Mouse (Mus musculus) right cerebral cortex, postnatal 36 days (tissue): ENCODE measurements at regions not wholly inside any gene's neighbourhood (a gene's known extent, or its start where the extent isn't known, plus 50 kb on each side); places are given as distances from the start of the nearest gene placed in this dataset.
A peak's percentile ranks its signal among the peaks of the same experiment; 100 is the strongest.
"Not testable (repeated sequence)": the region's sequence is repeated elsewhere in the genome, so short reads cannot be mapped to it uniquely, and the experiment has no call there.

Experiments used
- DNase-seq, 2 experiments: peaks; one replicate each; pipeline ENCODE4 v3.0.0; 2022; ENCODE audit warnings: low spot score in 2 of 2, mixed read lengths in 1 of 2

DNA sequence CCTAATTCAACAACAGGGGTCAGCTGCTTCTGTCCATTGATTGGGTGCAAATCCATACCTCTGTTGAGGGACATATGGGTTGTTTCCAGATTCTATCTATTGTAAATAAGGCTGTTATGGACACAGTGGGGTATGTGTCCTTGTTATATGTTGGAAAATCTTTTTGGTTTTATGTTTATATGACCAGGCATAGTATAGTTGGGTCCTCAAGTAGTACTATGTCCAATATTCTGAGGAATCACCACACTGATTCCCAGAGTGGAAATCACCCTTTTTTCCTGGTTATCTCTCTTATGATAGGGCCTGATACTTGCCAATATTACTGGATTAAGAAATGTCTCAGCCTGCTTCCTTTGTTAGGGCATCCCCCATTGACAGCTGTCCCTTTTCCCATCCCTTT, 1471.0 kb downstream of the Kcnt2 start:
- no peak for DNase-seq

DNA sequence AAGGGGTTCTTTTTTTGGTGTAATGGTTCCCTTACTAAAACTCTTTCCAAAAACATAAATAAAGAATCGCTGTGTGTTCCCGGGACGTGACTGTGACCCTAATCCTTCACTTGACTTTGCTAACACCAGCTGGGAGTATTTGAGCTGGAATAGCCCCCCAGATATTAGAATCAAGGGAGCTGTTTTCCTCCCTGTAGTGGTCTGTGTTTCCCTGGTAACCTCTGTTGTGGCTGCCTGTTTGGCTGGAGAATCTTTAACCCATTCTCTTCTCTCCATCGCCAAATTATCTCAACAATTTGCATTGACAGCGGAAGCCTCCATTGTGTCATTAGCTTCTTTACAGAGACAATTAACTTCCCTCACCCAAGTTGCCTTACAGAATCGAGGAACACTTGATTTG, 1471.6 kb downstream of the Kcnt2 start:
- no peak for DNase-seq

DNA sequence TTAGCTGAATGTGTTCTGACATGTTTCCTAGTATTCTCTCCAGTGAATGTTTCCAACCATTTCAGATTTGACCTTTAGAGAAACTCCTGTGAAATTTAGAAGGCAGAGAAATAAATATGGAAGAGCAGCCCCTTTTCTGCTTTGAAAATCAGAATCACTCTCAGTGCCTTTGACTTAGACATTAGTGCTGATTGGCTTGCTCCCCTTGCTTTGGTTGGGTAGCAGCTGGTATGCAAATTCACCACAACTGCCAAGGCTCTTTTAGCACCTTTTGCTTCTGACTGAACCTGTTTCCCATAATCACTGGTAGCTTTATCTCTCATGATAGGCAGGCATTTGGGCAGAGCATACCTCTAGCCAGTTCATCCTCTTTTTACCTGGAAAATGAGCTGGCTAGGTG, 1495.3 kb downstream of the Kcnt2 start:
- no peak for DNase-seq

DNA sequence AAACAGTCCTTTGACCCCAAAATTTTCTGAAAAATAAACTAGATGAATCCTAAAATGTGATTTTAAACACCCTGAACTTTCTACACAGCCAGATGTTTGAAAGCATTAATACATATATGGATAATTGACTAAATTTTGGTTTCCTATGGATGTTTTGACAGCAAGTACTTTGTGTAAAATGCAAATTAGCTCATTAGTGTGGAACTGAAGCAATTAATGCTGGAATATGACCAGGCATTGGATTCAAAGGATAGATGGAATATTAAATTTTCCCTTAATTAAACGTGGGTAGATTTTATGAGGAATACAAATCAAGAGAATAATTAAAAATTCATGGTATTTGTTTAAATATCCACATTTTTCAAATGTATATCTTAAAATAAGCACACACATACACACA, 1530.1 kb downstream of the Kcnt2 start:
- no peak for DNase-seq

DNA sequence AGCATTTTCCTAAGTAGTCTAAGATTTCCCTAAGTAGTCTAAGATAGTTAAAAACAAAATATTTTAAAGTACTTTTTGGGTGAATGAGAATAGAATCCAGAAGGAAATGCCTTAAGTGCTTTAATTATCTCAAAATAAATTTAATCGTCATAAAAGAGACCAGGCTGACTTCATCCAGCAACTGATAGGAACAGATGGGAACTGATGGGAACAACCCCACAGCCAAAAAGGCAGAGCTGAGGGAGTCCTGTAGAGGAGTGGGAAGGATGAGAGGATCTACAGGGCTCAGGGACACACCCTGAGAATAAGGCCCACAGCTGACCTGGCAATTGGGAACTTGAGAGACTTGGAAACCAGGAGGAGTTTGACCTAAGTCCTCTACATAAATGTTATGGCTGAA, 1537.4 kb downstream of the Kcnt2 start:
- DNase-seq, result peak in 1 of 2 experiments; percentile 7

DNA sequence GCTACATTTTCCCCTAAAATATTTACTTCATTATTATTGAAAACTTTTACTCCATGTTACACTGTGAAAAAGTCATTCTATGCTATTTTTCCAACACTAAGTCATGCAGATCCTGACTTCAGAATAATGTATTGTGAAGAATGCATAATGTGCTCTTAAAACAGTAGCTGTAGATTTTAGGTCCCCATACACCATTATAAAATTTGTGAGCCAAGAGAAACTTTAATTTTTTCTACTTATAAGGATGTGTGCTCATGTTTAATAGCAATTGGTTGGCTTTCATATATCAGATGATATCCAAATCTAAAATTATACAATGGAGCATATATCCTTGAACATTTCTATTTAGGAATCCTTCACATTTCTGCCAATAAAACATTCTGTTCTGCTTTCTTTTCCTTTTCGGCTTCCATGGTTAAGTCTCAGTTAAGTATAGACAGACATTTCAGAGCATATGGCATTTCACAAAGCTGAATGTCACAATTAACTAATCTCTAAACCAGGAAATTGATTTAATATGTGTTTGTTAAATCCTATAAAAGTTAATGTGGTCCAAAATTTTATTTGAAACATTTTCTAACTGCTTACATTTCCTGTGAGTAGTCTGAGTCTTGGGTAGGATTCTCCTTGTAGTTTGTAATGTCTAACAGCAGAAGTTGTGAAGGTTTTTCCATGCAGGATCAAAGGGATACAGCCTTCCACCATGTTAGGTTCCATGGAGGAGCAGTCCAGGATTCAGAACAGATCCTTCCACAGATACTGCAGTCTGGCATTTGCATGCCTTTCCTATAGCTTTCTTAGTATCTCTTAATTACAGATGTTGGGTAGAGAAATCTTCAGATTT, 1567.6 kb downstream of the Kcnt2 start:
- DNase-seq, result no peak

DNA sequence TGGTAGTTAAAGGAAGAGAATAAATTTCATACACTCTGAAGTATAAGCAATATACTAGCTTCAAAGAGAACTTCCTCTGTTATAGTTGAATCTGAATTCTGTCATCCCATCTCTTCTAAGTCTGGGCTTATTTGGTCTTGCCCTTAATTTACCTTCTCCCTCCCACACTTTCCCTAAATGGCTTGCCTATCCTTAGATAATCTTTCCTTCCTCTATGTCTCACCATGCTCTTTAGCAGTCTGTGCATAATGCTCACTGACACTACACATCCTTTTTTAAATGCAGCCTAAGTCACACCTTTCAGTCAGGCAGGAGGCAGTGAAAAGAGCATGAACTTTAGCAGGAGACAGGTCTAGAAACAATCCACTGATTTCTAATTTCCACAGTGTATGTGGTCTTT, 1585.5 kb downstream of the Kcnt2 start:
- peak in 1 of 2 experiments; percentile 11 for DNase-seq

DNA sequence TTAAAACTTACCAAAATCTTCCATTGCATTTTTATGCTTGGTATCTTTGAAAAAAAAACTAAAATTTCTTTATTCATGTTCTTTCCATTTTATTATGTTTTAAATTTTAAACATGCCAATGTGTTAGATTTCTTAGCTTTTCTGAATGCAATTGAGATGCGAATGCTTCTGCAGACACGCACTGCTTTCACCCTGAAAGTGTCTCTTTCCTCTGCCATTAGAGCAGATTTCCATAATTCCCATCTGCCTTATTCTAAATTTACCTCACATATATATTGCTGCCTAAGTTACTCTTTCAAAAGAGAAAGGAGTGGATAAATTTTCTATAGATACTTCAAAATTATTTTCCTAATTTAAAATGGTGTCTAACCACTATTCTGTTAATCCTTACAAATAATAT, 1596.6 kb downstream of the Kcnt2 start:
- DNase-seq, result no peak

DNA sequence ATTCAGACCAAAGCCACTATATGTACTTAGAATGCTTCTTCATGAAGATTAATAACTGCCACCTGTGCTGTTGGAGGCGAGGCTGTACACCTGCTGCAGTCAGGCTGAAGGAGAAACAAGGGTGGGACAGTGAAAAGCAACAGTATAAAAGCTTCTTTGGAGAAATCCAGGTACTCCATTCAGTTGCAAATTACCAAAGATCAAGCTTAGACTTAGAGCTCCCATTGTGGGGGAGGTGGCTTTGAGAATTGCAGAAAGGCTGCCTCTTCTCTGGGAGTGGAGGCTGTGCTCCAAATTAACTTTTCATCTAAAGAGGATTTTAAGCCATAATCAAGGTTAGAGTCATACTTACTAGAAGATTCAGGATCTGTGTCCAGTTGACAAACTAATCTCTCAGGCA, 1607.9 kb downstream of the Kcnt2 start:
- not testable (repeated sequence) for DNase-seq

DNA sequence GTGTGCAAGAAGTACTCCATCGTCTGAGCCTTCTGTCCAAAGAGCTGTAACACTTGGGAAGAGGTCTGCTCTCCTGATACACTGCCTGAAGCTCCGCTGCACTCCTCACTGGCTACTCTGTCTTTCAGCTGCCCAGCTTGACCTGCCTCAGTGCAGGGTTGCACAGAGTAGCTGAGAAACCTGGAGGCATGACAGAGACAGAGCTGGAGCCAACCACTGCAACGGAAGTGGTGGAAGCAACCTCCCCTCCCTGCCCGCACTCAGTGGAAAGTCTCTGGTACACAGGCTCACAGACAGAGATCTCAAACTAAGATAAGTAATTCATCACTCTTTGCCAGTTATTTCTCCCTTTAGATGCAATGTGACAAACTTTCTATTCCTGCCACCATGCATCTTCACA, 1638.4 kb downstream of the Kcnt2 start:
- DNase-seq, result no peak

DNA sequence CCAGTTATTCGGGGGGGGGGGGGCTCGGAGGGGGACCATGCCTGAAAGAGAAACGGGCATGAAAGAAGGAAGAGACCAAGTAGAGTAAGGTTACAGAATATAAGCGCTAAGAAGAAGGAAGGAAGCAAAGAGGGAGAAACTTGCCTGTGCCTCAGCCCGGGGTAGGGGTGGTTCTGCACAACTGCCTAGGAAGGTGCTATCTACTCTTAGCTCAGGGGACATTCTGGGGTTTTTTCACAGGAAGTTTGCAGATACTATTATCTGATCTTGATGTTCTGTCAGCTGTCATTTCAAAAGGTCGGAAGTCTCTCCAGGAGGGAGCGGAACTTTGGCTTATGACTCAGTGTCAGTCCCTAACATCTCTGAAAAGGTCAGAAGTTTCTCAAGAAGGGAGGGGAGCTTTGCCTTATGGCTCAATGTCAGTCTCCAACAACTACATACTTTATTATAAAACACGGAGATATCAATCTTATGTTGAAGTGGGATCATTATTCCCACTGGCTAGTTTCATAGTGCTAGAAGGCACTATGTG, 1652.0 kb downstream of the Kcnt2 start:
- DNase-seq, result no peak

DNA sequence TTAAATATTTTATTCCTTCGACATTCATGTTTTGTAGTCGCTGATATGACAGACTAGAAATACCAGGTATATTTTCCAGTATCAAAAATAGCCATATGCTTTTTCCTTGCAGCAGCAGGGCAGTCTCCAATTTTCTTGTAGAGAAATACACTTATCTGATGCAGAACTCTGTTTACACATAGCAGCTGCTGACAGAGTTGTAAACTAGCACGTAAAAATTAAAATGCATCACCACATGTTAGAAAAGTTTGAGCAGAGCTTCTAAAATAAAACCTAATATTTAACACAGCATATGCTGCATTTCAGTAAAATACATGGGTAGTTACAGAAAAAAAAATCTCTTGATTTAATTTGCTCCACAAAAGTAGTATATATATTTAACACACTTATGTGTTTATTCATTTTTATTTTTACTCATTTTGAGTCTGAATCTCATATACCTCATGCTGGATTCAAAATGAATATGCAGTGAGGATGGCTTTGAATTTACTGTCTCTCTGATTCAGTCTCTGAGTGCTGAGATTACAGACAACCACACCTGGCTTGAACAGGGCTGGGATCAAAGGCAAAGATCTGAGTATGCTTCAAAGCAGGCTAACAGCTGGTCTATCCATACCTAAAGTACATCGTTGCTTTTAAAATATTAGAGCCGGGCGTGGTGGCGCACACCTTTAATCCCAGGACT, 1665.9 kb downstream of the Kcnt2 start:
- no peak for DNase-seq

DNA sequence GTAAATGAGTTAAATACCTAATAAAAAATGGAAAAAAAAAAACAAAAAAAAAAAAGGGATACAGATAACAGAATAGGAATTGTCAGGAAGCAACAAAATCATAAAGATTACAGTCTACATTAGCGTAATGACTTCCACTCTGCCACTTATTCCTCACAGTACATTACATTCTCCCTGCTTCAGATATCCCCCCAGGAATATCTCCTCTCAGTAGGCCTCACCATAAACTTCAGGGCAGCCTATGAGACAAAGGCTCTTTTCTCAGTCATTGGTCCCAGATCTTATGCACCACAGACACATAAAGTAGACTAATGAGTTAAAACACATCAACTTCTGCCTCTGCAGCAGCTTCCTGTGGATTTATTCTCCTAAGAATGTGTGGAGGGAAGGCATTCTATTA, 1680.2 kb downstream of the Kcnt2 start:
- DNase-seq, result no peak

DNA sequence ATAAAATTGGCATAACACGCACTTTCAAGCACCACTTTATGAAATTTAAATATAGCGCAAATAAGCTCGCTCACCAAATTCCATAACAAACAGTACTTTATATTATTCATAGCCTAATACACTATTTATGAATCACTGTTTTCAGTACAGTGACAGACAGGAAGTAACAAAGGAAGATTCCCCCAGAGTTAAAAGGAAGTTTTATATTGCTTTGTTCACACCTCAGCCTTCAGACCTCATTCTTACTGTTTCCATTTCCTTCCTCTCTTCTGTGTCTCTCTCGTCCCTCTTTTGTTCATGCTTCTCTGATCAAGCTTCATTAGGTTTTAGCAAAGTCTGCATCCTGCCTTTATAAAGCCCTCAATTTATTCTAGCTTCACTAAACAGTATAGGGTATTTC, 1680.8 kb downstream of the Kcnt2 start:
- DNase-seq, result no peak

DNA sequence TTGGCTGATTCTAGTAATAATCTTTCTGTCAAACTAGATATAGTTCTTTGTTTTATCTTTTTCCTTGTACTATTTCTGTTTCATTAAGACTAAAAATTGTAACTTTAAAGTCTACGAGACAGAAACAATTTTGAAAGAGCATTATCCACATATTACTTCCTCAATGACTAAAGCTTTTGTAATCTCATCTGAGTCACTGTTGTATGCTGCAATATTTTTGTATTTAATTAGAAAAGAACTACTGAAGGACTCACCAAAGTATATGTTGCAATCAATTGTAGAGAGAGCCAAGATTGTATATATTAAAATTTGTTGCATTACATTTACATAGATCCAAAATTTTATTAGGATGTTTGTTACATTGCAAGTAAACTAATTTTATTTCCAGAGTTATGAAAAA, 1692.4 kb upstream of the B3galt2 start:
- no peak for DNase-seq

DNA sequence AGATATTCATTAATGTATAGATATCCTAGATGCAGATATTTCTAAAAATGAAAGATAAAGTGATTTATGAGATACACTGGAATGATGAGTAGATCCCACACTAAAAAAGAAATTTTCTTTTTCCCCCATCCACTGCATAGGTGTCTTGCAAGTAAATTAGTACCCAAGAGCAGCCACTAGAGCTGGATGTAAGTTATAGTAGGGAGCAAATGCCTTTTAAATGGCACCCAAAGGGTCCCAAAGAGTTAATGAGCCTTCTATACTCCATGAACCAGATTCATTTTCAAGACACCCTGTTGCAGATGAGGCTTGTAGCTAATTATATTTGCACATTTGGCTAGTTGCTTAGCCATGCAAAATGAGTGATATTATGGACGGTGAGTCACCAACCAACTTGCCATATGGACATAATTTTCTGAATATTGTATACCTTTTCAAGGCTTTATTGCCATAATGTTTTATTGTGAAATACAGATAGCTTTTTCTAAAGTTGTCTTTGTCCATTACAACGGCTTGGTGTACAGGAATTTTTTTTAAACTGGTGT, 1686.1 kb upstream of the B3galt2 start:
- DNase-seq, result no peak

DNA sequence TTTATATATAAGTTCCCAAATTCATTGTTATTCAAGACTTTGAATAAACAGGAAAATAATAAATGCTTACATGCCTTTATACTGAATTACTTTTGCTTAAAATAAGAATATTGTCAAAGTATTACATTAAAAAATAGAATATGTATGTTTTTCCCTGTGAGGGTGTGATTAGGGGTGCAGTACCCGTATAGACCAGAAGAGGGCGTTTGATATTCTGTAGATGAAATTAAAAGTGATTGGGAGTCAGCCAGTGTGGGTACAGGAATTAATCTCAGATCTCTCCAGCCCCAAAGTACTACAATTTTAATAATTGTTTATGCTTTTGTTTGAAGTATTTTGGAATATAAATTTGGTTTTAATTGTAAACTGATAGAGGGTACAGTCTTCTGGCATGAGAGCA, 1678.7 kb upstream of the B3galt2 start:
- no peak for DNase-seq

DNA sequence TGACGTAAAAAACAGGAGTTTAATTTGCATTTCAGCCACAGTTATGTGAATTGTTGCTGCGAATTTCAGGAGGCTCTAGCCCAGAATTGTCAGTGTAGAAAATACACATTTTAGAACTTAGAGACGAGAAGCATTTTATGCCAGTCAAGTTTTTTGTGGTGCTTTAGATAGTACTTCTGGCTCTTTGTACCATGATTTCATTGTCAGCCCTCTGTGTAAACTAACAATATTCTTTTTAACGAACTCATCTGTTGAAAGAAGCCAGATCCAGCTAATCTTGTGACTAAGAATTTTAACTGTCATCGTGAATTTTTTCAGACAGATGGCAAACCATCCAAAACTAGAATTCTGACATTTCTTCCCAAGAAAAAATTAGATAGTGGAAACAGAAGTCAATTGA, 1672.3 kb upstream of the B3galt2 start:
- DNase-seq, result no peak

DNA sequence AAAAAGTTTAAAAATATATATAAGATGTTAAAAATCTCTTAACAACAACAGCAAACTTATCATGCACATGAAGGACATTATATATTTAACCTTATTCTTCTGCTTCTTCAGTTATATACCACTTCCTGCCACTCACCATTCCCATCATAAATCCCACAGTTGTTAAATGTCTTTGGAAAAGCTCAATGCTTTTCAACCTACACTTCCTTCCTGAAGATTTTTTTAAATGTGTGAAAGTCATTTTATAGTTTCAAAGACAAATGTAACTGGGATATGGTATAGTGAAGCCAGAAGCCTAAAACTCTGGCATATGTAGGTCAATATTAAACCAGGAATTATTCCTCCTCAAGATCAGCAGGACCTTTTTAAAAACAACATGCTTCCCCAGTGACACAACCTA, 1666.1 kb upstream of the B3galt2 start:
- DNase-seq, result no peak

DNA sequence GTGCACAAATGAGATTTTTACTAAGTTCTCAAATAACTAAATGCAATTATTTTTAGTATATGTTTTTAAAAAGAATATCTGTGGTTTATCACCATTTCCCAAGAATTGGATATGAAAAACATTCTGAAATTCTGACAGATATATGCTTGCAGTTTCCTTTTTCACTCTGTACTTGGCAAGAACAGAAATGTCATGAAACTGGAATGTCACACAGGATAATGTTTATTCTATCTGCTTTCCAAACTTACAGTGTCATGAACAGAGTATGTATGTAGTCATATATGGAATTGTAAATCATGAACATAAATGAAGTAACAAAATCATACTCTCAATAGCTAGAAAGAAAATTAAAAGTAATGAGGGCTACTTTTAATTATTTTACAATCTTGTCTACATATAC, 1640.7 kb upstream of the B3galt2 start:
- DNase-seq, result no peak

DNA sequence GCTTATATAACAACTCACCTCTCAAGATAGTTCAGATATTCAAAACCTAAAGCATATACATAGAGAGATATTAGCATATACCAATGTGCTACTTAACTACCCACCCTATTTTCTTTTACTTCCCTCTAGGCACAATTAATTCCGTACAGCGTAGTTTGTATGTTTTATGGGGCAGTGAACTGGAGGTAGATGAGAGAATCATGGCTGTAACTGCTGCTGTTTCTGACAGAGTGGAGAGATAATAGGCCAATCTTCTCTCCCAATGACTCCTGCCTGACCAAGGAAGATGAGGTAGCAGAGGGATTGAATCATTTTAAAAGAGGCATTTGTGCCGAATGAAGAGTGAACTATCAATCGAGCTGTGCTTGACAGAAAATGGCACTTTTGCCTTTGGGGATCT, 1640.1 kb upstream of the B3galt2 start:
- DNase-seq, result no peak

DNA sequence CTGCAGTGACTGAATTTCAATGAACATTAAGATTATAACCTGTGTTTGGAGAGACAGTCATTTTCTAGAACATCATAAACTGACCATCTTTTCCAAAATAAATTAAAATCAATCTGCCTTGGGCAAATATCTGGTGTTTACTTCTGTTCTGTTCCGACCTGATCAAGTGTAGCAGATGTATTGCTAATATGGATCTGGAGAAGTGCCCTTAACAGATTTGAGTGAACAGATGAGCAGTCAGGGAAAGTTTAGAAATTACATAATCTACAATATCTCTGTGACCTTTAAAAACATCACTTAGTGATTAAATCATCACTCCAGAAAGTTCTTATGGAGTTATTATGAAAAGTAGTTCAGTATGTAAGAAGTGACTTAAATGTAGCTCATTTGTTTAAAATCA, 1634.1 kb upstream of the B3galt2 start:
- no peak for DNase-seq

DNA sequence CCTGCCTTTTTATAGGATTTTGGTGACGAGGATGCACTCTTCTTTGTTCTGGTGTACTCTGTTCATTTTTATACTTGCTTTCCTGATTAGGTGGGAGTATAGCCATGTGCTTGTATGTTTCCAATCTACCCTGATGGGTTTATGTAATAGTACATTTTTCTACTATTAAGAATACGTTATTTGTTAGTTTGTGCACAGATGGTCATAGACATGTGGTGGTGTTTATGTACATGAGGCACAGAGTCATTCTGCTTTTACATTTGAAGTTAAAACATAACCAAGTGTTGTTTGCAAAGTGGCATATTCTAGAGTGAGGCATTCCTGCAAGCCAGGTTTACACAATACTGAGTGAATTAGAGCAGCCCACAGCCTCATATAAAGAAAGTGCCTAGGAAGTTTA, 1597.7 kb upstream of the B3galt2 start:
- no peak for DNase-seq
